Mouse (Mus musculus) liver, adult (tissue): Measurements from ENCODE around the gene Ctbs.

Experiments
- GATA4 ChIP-seq: IDR thresholded peaks from 2 replicates; pipeline ENCODE4 v1.6.1; 2014; ENCODE audit warnings: mild to moderate bottlenecking, low read length; ENCODE audit not compliant: insufficient replicate concordance

The Ctbs gene

DNA sequence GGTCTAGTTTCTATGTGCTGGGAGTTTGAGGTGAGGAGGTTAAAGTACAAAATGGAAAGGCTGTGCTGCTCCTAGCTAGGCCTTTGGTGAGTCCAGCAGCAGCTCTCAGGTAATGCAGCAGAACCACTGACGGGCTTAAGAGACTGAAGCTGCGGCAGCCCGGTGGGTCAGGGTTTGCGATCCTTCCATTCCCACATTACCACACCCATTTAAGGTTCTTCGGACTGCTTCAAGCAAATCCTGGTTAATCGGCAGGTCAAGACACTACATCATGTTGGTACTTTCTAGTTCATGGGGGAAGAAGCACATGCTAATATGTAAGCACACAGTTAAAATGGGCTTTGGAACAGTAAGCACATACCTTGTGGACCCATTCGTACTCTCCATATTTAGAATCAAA is 57.1 kb downstream of the Ctbs start:
- no peak for TF ChIP-seq GATA4
